Mouse (Mus musculus) CH12.LX (cell line): ENCODE measurements around the gene 5730596B20Rik. TPM values are rescaled to one million over a fixed set of nuclear protein-coding genes. Genes with fewer than 3 reads are reported as not detected.

ENCODE experiments used
- DNase-seq: peaks from one replicate; pipeline ENCODE4 v3.0.0-alpha.2; 2013; ENCODE audit errors: extremely low read depth
- H3K27ac ChIP-seq: 2 replicates; pipeline ENCODE4 v1.5.1; 2012; ENCODE audit warnings: low read depth, mild to moderate bottlenecking, control low read depth, moderate library complexity; ENCODE audit not compliant: insufficient read depth
- H3K27me3 ChIP-seq: replicated peaks from 2 replicates; pipeline ENCODE3; 2012; ENCODE audit warnings: inconsistent platforms
- H3K36me3 ChIP-seq, 2 experiments: replicated peaks in 1 of 2; 2 replicates each; pipeline versions ENCODE3 to v1.6.1; 2012; ENCODE audit warnings: inconsistent platforms in 1 of 2, low read length in 1 of 2, mild to moderate bottlenecking in 1 of 2, mixed read lengths in 1 of 2, moderate library complexity in 1 of 2; ENCODE audit not compliant: control insufficient read depth in 1 of 2, insufficient read depth in 1 of 2
- H3K4me1 ChIP-seq, 2 experiments: 2 replicates each; pipeline ENCODE4 v1.6.1; 2012; ENCODE audit warnings: inconsistent platforms in 1 of 2, moderate library complexity in 1 of 2; ENCODE audit not compliant: insufficient read depth in 2 of 2, control insufficient read depth in 1 of 2
- H3K4me2 ChIP-seq: 2 replicates; pipeline ENCODE4 v1.6.1; 2012; ENCODE audit warnings: low read depth, mild to moderate bottlenecking, control low read depth; ENCODE audit not compliant: poor library complexity, insufficient read depth, severe bottlenecking
- H3K4me3 ChIP-seq, 3 experiments: fragments of 150-350 bp in 1 of 3; sonication (generic) in 1 of 3; replicated peaks in 1 of 3; 2 replicates each; pipeline versions ENCODE3 to v1.5.1; 2011 to 2012; ENCODE audit warnings: low read depth in 2 of 3, low read length in 2 of 3, mild to moderate bottlenecking in 2 of 3, moderate library complexity in 2 of 3, control low read depth in 1 of 3, improper control_type of control experiment in 1 of 3, inconsistent platforms in 1 of 3, mixed read lengths in 1 of 3; ENCODE audit not compliant: poor library complexity in 1 of 3
- H3K79me2 ChIP-seq: replicated peaks from 2 replicates; pipeline ENCODE4 v1.6.1; 2012; ENCODE audit warnings: mild to moderate bottlenecking, moderate library complexity; ENCODE audit not compliant: control insufficient read depth, poor library complexity, insufficient read depth, severe bottlenecking; ENCODE audit errors: extremely low read depth
- H3K9ac ChIP-seq: 2 replicates; pipeline ENCODE4 v1.6.1; 2012; ENCODE audit warnings: low read depth, mild to moderate bottlenecking, control low read depth, moderate library complexity; ENCODE audit not compliant: insufficient read depth
- H3K9me3 ChIP-seq: replicated peaks from 2 replicates; pipeline ENCODE3; 2012; ENCODE audit warnings: low read length, inconsistent platforms, mixed read lengths
- CHD2 ChIP-seq: IDR thresholded peaks from 2 replicates; pipeline ENCODE4 v1.6.1; 2011; ENCODE audit warnings: low read length, improper control_type of control experiment
- E2F4 ChIP-seq: IDR thresholded peaks from 2 replicates; pipeline ENCODE4 v1.6.1; 2011; ENCODE audit warnings: low read depth, low read length, improper control_type of control experiment; ENCODE audit not compliant: insufficient replicate concordance
- ELF1 ChIP-seq: IDR thresholded peaks from 2 replicates; pipeline ENCODE4 v1.6.1; 2014; ENCODE audit warnings: low read depth, mild to moderate bottlenecking, inconsistent platforms, low read length, improper control_type of control experiment
- EP300 ChIP-seq: IDR thresholded peaks from 2 replicates; pipeline ENCODE4 v1.6.1; 2011; ENCODE audit warnings: low read length, improper control_type of control experiment
- HCFC1 ChIP-seq: IDR thresholded peaks from 2 replicates; pipeline ENCODE4 v1.6.1; 2012; ENCODE audit warnings: low read depth, mild to moderate bottlenecking, inconsistent platforms, low read length, improper control_type of control experiment
- IRF4 ChIP-seq: IDR thresholded peaks from 2 replicates; pipeline ENCODE4 v1.6.1; 2014; ENCODE audit warnings: low read depth, mild to moderate bottlenecking, inconsistent platforms, low read length, improper control_type of control experiment
- JUN ChIP-seq: IDR thresholded peaks from 2 replicates; pipeline ENCODE4 v1.6.1; 2011; ENCODE audit warnings: low read depth, mild to moderate bottlenecking, low read length, improper control_type of control experiment, moderate library complexity; ENCODE audit not compliant: insufficient read depth
- JUND ChIP-seq: conservative IDR thresholded peaks from 2 replicates; pipeline ENCODE4 v1.6.1; 2011; ENCODE audit warnings: low read depth, low read length, improper control_type of control experiment
- KAT2A ChIP-seq: IDR thresholded peaks from 2 replicates; pipeline ENCODE4 v1.6.1; 2012; ENCODE audit warnings: low read length, improper control_type of control experiment, inconsistent platforms; ENCODE audit not compliant: insufficient replicate concordance
- MAFK ChIP-seq: IDR thresholded peaks from 2 replicates; pipeline ENCODE4 v1.6.1; 2011; ENCODE audit warnings: low read length, improper control_type of control experiment; ENCODE audit not compliant: insufficient replicate concordance
- MAZ ChIP-seq: IDR thresholded peaks from 2 replicates; pipeline ENCODE4 v1.6.1; 2012; ENCODE audit warnings: low read depth, mild to moderate bottlenecking, inconsistent platforms, low read length, improper control_type of control experiment, moderate library complexity
- MEF2A ChIP-seq: IDR thresholded peaks from 2 replicates; pipeline ENCODE4 v1.6.1; 2014; ENCODE audit warnings: low read depth, mild to moderate bottlenecking, inconsistent platforms, low read length, improper control_type of control experiment, borderline replicate concordance
- MXI1 ChIP-seq: IDR thresholded peaks from 2 replicates; pipeline ENCODE4 v1.6.1; 2011; ENCODE audit warnings: mild to moderate bottlenecking, low read depth, low read length, improper control_type of control experiment
- NRF1 ChIP-seq: IDR thresholded peaks from 2 replicates; pipeline ENCODE4 v1.6.1; 2014; ENCODE audit warnings: low read depth, mild to moderate bottlenecking, inconsistent platforms, low read length, improper control_type of control experiment, moderate library complexity
- POLR2A ChIP-seq: IDR thresholded peaks from 2 replicates; pipeline ENCODE4 v1.6.1; 2011; ENCODE audit warnings: low read depth, mild to moderate bottlenecking, improper control_type of control experiment, low read length
- POLR2AphosphoS2 ChIP-seq: IDR thresholded peaks from 2 replicates; pipeline ENCODE4 v1.6.1; 2011; ENCODE audit warnings: low read depth, low read length, improper control_type of control experiment
- RAD21 ChIP-seq: IDR thresholded peaks from 2 replicates; pipeline ENCODE4 v1.6.1; 2011; ENCODE audit warnings: low read depth, mild to moderate bottlenecking, low read length, improper control_type of control experiment, moderate library complexity
- SMC3 ChIP-seq: IDR thresholded peaks from 2 replicates; pipeline ENCODE4 v1.6.1; 2011; ENCODE audit warnings: low read depth, low read length, improper control_type of control experiment
- TBP ChIP-seq: conservative IDR thresholded peaks from 2 replicates; pipeline ENCODE4 v1.6.1; 2011; ENCODE audit warnings: low read depth, low read length, improper control_type of control experiment
- UBTF ChIP-seq: IDR thresholded peaks from 2 replicates; pipeline ENCODE4 v1.6.1; 2012; ENCODE audit warnings: low read depth, mild to moderate bottlenecking, inconsistent platforms, low read length, improper control_type of control experiment, moderate library complexity
- ZMIZ1 ChIP-seq: IDR thresholded peaks from 2 replicates; pipeline ENCODE4 v1.6.1; 2012; ENCODE audit warnings: low read depth, mild to moderate bottlenecking, inconsistent platforms, low read length, improper control_type of control experiment
- dilution Hi-C: fragments of 300-500 bp; cut with MboI; formaldehyde crosslinking; loops from 2 replicates; pipeline ENCODE4 v1.14.3; 2020; ENCODE audit warnings: low sequenced_read_pairs; ENCODE audit not compliant: extremely low pct_unique_long_range_greater_than_20kb, extremely low pct_ligation_motif_present
- in situ Hi-C: fragments of 300-500 bp; cut with MboI; formaldehyde crosslinking; loops from 3 replicates; pipeline ENCODE4 v1.14.3; 2019; ENCODE audit warnings: low sequenced_read_pairs, low pct_ligation_motif_present, low pct_unique_long_range_greater_than_20kb, mixed read lengths
- polyA plus RNA-seq: library from polyadenylated mRNA; unstranded; fragments of >175 nt; gene quantifications from 2 replicates; pipeline ENCODE4 v1.2.1, GENCODE M21; 2012; ENCODE audit warnings: low read depth; ENCODE audit not compliant: insufficient read length
- total RNA-seq, 2 experiments: library from RNA; depleted of rRNA; stranded (reverse); fragments of 300-350 nt in 1 of 2; fragments of >200 nt in 1 of 2; gene quantifications; 2 replicates each; pipeline ENCODE4 v1.2.3; 2012 to 2014

5730596B20Rik gene
- total and polyA plus RNA-seq, 3 experiments = 0.07 TPM; not detected in 2

- Histone ChIP-seq H3K79me2 (no peaks in the 10 kb centered on the region), H3K9me3 (no peaks in the 10 kb centered on the region), H3K4me1 (no peaks in the 10 kb centered on the region), H3K4me3 (no peak overlapping the region), H3K4me2 (no peak overlapping the region), H3K27ac (no peak overlapping the region), H3K27me3 (no peaks in the 10 kb centered on the region), H3K36me3 (peaks cover 0 to 2% of the 10 kb centered on the region in 2 experiments), H3K9ac (no peak overlapping the region)
- dilution Hi-C loops (no loop called here), in situ Hi-C loops (no loop called here)
- TF ChIP-seq TBP (no peak), CHD2 (no peak), UBTF (no peak), E2F4 (no peak), MEF2A (no peak), JUN (no peak), IRF4 (no peak), EP300 (no peak), KAT2A (no peak), POLR2AphosphoS2 (no peak), MAZ (no peak), MXI1 (no peak), NRF1 (no peak), RAD21 (no peak)
- DNase-seq = no peak
These were observed 7.9 kb downstream of the 5730596B20Rik start for GRCm38 (mm10) chr6:52185222-52185621.

- Histone ChIP-seq H3K27ac (no peak overlapping the region), H3K36me3 (peaks cover 0 to 2% of the 10 kb centered on the region in 2 experiments), H3K9ac (no peak overlapping the region), H3K79me2 (no peaks in the 10 kb centered on the region), H3K4me2 (no peak overlapping the region), H3K4me1 (no peaks in the 10 kb centered on the region), H3K4me3 (no peak overlapping the region), H3K9me3 (no peaks in the 10 kb centered on the region), H3K27me3 (no peaks in the 10 kb centered on the region)
- DNase-seq = no peak
- TF ChIP-seq HCFC1 = no peak
- no peak for TF ChIP-seq MAFK
- TF ChIP-seq POLR2A = no peak
- no peak for TF ChIP-seq EP300
- TF ChIP-seq MEF2A = no peak
- no peak for TF ChIP-seq ELF1
- no peak for TF ChIP-seq JUND
- TF ChIP-seq ZMIZ1 = no peak
- TF ChIP-seq SMC3 = no peak
- TF ChIP-seq RAD21 = no peak
- TF ChIP-seq JUN = no peak
- TF ChIP-seq IRF4 = no peak
- TF ChIP-seq MAZ = no peak
- in situ Hi-C loops (no loop called here), dilution Hi-C loops (no loop called here)
These were observed 8.5 kb downstream of the 5730596B20Rik start for GRCm38 (mm10) chr6:52185834-52186233.
